Mouse (Mus musculus): ENCODE results near the gene Zfp629. TPM values are rescaled to one million over a fixed set of nuclear protein-coding genes. Genes with fewer than 3 reads are reported as not detected.

Zfp629 gene
- total and polyA plus RNA-seq, 3 experiments: 14.0 to 21.2 (median 16.3) TPM

GRCm38 (mm10) chr7:127614511-127614890 is 1.1 kb downstream of the Zfp629 start:
- peak; percentile 87 for DNase-seq

GRCm38 (mm10) chr7:127614091-127614490 is 1.5 kb downstream of the Zfp629 start:
- DNase-seq: no peak

- DNase-seq: no peak
Measured at GRCm38 (mm10) chr7:127613501-127613900, 2.1 kb downstream of the Zfp629 start.

DNA sequence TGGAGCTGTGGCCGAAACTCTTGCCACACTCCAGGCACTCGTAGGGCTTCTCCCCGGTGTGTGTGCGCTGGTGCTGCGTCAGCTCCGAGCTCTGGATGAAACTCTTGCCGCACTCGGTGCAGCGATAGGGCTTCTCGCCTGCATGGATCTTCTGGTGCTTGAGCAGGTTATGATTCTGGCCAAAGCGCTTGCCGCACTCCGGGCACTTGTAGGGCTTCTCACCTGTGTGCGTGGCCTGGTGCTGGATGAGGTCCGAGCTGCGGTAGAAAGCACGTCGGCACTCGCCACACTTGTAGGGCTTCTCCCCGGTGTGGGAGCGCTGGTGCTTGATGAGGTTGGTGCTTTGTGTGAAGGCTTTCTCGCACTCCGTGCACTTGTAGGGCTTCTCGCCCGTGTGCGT is 4.0 kb downstream of the Zfp629 start:
- no peak for DNase-seq

GRCm38 (mm10) chr7:127611011-127611410 is 4.6 kb downstream of the Zfp629 start:
- DNase-seq: no peak

DNA sequence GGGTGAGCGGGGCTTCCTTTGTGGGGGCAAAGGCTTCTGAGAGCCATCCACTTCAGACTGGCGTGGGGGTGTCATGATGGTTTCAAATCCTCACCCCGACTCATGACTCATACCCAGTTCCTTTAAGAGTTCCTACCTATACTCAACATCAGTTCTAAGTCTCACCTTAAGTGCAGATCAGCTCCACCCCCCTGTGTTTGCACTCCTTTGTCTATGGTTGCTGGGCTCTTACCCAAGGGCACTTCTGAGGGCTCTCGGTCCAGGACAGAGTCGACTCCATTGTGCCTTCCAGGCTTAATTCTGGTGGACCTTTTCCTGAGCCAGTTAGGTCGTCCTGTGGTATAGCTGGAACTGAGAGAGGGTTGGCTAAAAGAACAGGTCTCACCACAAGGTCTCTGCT is 8.4 kb downstream of the Zfp629 start:
- DNase-seq: no peak

- no peak for DNase-seq
Measured at GRCm38 (mm10) chr7:127604256-127604655, 11.3 kb downstream of the Zfp629 start.

DNA sequence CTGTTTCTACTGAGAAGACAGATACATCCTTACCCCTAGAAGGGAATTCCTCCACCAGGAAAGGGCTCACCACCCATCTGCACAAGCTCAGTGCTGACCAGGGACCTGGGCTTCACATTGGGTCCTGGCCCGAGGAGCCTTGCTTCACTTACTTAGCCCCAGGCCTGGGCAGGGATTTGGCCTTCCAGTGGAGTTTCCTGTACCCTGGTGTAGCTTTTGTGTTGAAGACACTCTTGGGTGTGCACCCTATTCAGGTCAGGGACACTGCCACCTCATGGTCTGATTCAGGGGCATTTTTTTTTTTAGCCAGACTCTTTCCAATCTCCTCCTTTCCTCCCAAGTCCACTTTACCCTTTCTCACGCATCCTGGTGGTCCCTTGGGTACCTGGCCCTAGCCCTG is 12.7 kb downstream of the Zfp629 start:
- DNase-seq: peak; percentile 63

GRCm38 (mm10) chr7:127601735-127602134 is 13.9 kb downstream of the Zfp629 start:
- no peak for DNase-seq

DNA sequence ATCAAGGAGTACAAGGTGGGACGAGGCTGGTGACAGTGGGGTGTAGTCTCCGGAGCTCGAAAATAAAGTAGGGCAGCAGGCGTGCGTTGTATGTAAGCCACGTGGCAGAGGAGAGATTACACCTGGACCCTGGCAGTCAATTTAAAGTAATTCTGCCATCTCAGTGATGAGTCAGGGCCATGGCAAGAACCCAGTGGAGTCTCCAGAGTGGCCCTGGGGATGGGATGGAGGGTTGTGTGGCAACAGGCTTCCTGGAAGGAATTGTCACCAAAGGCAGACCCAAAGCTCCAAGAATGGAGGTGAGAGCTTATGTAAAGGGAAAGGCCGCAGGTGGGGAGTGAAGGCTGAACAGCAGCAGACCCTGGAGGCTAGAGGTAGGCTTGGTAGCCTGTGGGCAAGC is 15.0 kb downstream of the Zfp629 start:
- DNase-seq: peak; percentile 60

DNA sequence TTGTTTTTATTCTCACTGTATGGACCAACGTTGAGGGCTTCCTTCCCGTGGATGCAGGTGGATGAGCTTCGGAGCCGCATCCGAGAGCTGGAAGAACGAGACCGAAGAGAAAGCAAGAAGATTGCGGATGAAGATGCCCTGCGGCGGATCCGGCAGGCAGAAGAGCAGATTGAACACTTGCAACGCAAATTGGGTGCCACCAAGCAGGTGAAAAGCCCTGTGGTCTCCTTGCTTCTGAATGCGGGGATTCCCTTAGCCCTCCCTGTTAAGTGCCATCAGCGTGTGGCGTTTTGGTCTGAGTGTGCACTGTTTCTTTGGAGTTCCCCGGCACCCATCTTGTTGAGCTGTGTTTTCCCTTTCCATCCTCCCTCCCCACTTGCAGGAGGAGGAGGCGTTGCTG is 18.9 kb downstream of the Zfp629 start:
- no peak for DNase-seq

DNA sequence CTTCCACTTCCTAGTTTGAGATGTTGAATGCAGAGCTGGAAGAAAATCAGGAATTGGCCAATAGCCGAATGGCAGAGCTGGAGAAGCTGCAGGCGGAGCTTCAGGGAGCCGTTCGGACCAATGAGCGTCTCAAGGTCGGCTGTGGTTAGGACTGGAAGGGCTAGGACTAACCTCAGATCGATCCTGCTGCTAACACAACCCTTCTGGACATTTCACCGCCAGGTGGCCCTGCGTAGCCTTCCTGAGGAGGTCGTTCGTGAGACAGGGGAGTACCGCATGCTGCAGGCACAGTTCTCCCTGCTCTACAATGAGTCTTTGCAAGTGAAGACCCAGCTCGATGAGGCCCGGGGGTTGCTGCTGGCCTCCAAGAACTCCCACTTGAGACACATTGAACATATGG is 23.0 kb downstream of the Zfp629 start:
- DNase-seq: no peak

- DNase-seq: no peak
Measured at GRCm38 (mm10) chr7:127591108-127591507, 24.5 kb downstream of the Zfp629 start.

GRCm38 (mm10) chr7:127589637-127590036 is 26.0 kb downstream of the Zfp629 start:
- DNase-seq: no peak

DNA sequence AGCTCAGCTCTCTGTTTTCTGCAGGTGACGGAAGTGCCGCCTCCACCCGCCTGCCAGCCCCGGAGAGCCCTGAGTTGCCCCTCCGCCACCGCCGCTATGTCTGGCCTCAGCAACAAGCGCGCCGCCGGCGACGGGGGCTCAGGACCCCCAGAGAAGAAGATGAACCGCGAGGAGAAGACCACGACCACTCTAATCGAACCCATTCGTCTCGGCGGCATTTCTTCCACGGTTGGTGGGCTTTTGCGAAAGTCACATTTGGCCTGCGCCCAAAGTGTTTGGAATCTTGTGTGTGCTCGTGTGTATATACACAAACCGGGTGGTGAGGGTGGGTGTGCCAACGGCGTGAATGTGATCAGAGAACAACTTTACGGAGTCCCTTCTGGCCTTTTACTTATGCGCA is 26.7 kb downstream of the Zfp629 start:
- no peak for DNase-seq

GRCm38 (mm10) chr7:127588011-127588871 is 27.4 kb downstream of the Zfp629 start, which contains the start of the genes Ccdc189 and Rnf40:
Ccdc189 (minus strand) TSS chr7:127588595.
Rnf40 (plus strand) TSS chr7:127588767.
- peak; percentile 96 for DNase-seq

DNA sequence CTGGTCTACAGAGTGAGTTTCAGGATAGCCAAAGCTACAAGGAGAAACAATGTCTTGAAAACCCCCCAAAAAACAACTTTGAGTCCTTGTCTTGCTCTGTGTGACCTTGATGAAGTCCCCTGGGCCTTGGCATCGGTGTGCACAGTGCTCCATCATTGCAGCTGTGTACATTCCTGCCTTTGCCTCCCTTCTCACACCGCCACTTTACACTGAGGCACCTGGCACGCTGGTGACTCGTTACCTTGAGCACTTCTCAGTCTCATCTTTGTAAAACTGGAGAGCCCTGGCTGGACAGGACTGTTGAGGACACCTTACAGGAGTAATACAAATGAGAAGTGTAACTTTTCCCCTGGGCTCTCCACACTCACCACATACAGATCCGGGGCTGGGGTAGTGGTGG is 28.4 kb downstream of the Zfp629 start:
- no peak for DNase-seq

GRCm38 (mm10) chr7:127586149-127586548 is 29.4 kb downstream of the Zfp629 start:
- DNase-seq: no peak

GRCm38 (mm10) chr7:127585031-127585430 is 30.6 kb downstream of the Zfp629 start:
- no peak for DNase-seq

GRCm38 (mm10) chr7:127583260-127583659 is 32.3 kb downstream of the Zfp629 start:
- DNase-seq: no peak

GRCm38 (mm10) chr7:127574115-127574514 is 41.5 kb downstream of the Zfp629 start:
- DNase-seq: no peak

- no peak for DNase-seq
Measured at GRCm38 (mm10) chr7:127573503-127574008, 42.0 kb downstream of the Zfp629 start.

DNA sequence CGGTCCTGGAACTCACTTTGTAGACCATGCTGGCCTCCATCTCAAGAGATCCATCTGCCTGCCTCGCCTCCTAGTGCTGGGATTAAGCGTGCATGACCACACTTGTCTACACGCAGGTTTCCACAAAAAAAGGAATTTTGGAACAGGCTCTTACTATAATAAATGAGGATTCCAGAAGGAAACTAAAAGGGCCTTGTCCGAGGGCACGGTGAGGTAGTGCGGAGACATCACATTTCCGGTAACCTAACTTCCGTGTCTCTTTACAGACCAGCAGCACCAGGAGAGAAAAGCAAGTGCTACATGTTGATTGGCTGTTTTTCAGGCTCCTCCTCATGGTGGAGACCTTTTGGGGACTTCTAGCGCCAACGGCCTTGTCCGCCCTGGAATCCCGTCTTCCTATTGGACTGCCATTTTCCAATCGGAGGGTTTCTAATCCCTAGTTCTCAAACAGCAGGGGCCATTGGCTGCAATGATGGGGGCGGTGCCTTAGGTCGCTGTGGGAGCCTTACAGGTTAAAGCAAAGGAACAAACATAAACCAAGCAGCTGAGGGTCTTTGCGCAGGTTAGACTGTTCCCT is 42.6 kb downstream of the Zfp629 start, which contains the start of gene Phkg2:
TSS of gene Phkg2 (plus strand) at position 446 of the 577 bp plus-strand sequence.
- DNase-seq: peak; percentile 96

Measured in adrenal gland, adult 2 months (tissue).